ENCODE assay signal across 8 mouse cellular contexts in genomic region chr8:120735770-120736481, GRCm38 (mm10). TPM values are rescaled to one million over a fixed set of nuclear protein-coding genes. Genes with fewer than 3 reads are reported as not detected.
A peak's percentile ranks its signal among the peaks of the same experiment; 100 is the strongest.
DNase-seq lines count a peak whose midpoint lies in the region; ATAC-seq lines count a peak whose summit lies in the region.

Gene Irf8, plus strand, starts transcription at chr8:120736358.

- WGBS in embryonic facial prominence, embryonic 11.5 days, result under 1% methylated on average over 57 of the region's 62 CpGs
- WGBS in intestine, embryonic 16.5 days, result under 1% methylated on average over 60 of the region's 62 CpGs

- peak; percentile 80 for ATAC-seq in embryonic facial prominence, embryonic 11.5 days (replicated peaks; ENCODE audit: insufficient number of reproducible peaks, low FRiP score, low TSS enrichment, low read depth)
- peak; percentile 85 for ATAC-seq in granulocyte monocyte progenitor cell, adult 5-6 weeks (replicated peaks; ENCODE audit: poor library complexity, severe bottlenecking)
- ATAC-seq in intestine, embryonic 16.5 days, result peak; percentile 93

- H3K27me3 ChIP-seq in embryonic facial prominence, embryonic 11.5 days (ENCODE audit: control insufficient read depth, insufficient read depth, low read length), result peaks cover 11% of the 10 kb centered on the region
- no peaks in the 10 kb centered on the region; the same call in 1 of the 2 replicates for H3K27me3 ChIP-seq in intestine, embryonic 16.5 days (replicated peaks; ENCODE audit: control insufficient read depth, insufficient read depth, low read length)

- H3K4me2 ChIP-seq in embryonic facial prominence, embryonic 11.5 days (ENCODE audit: low read depth, low read length), result peak within 1 kb of the TSS; percentile 93
- peak within 1 kb of the TSS; percentile 96 for H3K4me2 ChIP-seq in intestine, embryonic 16.5 days (ENCODE audit: low read depth, low read length)

- intact Hi-C loops in left cerebral cortex, postnatal 36 days (cut with DNase I), result loop anchor here (5.0 kb wide), 2 partner anchors 54 to 61 kb away; no protein-coding TSS in a partner anchor

- H3K36me3 ChIP-seq in embryonic facial prominence, embryonic 11.5 days (replicated peaks; ENCODE audit: control insufficient read depth, insufficient read depth, low read depth, low read length), result no peaks in the 10 kb centered on the region
- H3K36me3 ChIP-seq in intestine, embryonic 16.5 days (ENCODE audit: control insufficient read depth, insufficient read depth, low read length), result no peaks in the 10 kb centered on the region

- no peaks in the 10 kb centered on the region for H3K9me3 ChIP-seq in embryonic facial prominence, embryonic 11.5 days (replicated peaks; ENCODE audit: control insufficient read depth, low read length)
- no peaks in the 10 kb centered on the region for H3K9me3 ChIP-seq in intestine, embryonic 16.5 days (ENCODE audit: control insufficient read depth, low read length)

- H3K9ac ChIP-seq in embryonic facial prominence, embryonic 11.5 days (replicated peaks; ENCODE audit: low read length), result peak within 1 kb of the TSS; percentile 54
- H3K9ac ChIP-seq in intestine, embryonic 16.5 days (ENCODE audit: low read depth, low read length), result peak within 1 kb of the TSS; percentile 68

- no peaks in the 10 kb centered on the region for H3K4me1 ChIP-seq in embryonic facial prominence, embryonic 11.5 days (ENCODE audit: control insufficient read depth, insufficient read depth, low read length)
- peaks cover 22% of the 10 kb centered on the region for H3K4me1 ChIP-seq in intestine, embryonic 16.5 days (ENCODE audit: control insufficient read depth, insufficient read depth, low read length)

- peak within 1 kb of the TSS; percentile 44 for H3K4me3 ChIP-seq in embryonic facial prominence, embryonic 11.5 days (ENCODE audit: low read depth, low read length)
- H3K4me3 ChIP-seq in intestine, embryonic 16.5 days (ENCODE audit: low read length), result peak within 1 kb of the TSS; percentile 54

- DNase-seq in adrenal gland, postnatal 14 days, result peak; percentile 94
- peak; percentile 91 for DNase-seq in embryonic facial prominence, embryonic 11.5 days (ENCODE audit: low spot score)
- DNase-seq in left cerebral cortex, postnatal 36 days (ENCODE audit: low spot score in 2 of 2), result peak; percentile 77 to 79
- DNase-seq in mesoderm, embryonic 11.5 days (ENCODE audit: low read depth, low spot score), result peak; percentile 91
- peak; percentile 85 for DNase-seq in right cerebral cortex, postnatal 25 days
- DNase-seq in urinary bladder, postnatal 25 days (ENCODE audit: low spot score), result peak; percentile 88

- no peak within 1 kb of the TSS for H3K27ac ChIP-seq in embryonic facial prominence, embryonic 11.5 days (replicated peaks; ENCODE audit: low read depth, low read length)
- peak within 1 kb of the TSS; percentile 68 for H3K27ac ChIP-seq in intestine, embryonic 16.5 days (ENCODE audit: low read length)

RNA-seq across cellular contexts. Expression of gene Irf8, which starts in this region (rescaled TPM):
- 16.9 and 31.7 TPM in 2 replicates for total RNA-seq in adrenal gland, postnatal 14 days (2021)
- polyA plus RNA-seq in embryonic facial prominence, embryonic 11.5 days (2014; fragmentation: Nextera tagmentation; extraction: Ambion mirVana), result 2.3 and 3.4 TPM in 2 replicates
- total RNA-seq in granulocyte monocyte progenitor cell, adult 5-6 weeks (2014; fragmentation: Nextera tagmentation), result 213 and 215 TPM in 2 replicates
- 171 and 196 TPM in 2 replicates for total RNA-seq in granulocyte monocyte progenitor cell, adult 5-6 weeks (2017)
- polyA plus RNA-seq in intestine, embryonic 16.5 days (2015; fragmentation: Nextera tagmentation; extraction: Ambion mirVana), result 55.5 and 55.6 TPM in 2 replicates
- total RNA-seq in left cerebral cortex, postnatal 36 days (2021), result 1 to 10 TPM; 5.2 to 5.5 TPM

Comparison
In these comparisons a context has a peak if more than half of its experiments do, and no peak if none do; other contexts are left out.
1. RNA of gene Irf8 (polyA plus RNA-seq): 55.5 to 55.6 TPM in intestine, embryonic 16.5 days; 2.3 to 3.4 TPM in embryonic facial prominence, embryonic 11.5 days; every median in the first group is over 10 times any median in the second.
2. Peak in every context shown above with its lines, with median percentiles within 50 percentile points of each other: DNase-seq and ATAC-seq.